Mouse (Mus musculus) B cell, adult 2 months (primary cell): ENCODE data around the gene Defb41.
"Not testable (repeated sequence)": the region's sequence is repeated elsewhere in the genome, so short reads cannot be mapped to it uniquely, and the experiment has no call there.

ENCODE experiments used
- DNase-seq, 2 experiments: peaks; one replicate each; pipeline ENCODE4 v3.0.0; 2022

Defb41 gene

DNA sequence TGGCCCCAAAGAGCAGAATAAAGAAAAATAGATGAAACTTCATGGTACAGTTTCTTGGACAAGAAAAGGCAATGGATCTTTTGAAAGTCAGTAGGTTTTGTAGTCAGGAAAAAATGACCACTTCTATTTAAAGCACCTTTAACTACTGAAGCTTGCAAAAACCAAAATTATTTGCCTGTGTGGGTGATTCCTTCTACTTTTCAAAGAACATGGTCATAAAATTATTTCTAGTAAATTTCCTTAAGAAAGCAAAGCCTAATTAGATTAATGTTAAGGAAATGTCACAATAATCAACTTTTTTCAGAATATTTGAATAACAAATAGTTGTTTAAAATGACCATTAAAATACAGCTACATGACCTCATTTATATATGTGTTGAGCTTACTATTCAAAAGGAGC is at the start of gene Defb41:
Gene Defb41 (minus strand): TSS at position 101 of the 400 bp plus-strand sequence.
- DNase-seq: no peak

DNA sequence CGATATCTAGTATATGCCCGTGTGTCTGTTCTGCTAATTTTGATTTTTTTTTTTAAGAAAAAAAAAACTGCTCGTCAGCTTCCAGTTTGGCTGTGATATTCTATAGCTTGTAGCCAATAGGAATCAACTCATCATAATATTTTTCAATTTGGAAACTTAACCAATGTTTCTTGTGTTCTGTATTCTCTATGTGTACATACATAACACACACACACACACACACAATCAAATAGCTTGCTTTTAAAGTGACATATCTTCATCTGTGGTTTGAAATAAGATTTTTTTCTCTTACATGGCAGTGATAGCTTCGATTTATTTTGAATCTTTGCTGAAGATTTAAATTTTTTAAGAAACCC is 43.5 kb upstream of the Defb41 start:
- no peak for DNase-seq

DNA sequence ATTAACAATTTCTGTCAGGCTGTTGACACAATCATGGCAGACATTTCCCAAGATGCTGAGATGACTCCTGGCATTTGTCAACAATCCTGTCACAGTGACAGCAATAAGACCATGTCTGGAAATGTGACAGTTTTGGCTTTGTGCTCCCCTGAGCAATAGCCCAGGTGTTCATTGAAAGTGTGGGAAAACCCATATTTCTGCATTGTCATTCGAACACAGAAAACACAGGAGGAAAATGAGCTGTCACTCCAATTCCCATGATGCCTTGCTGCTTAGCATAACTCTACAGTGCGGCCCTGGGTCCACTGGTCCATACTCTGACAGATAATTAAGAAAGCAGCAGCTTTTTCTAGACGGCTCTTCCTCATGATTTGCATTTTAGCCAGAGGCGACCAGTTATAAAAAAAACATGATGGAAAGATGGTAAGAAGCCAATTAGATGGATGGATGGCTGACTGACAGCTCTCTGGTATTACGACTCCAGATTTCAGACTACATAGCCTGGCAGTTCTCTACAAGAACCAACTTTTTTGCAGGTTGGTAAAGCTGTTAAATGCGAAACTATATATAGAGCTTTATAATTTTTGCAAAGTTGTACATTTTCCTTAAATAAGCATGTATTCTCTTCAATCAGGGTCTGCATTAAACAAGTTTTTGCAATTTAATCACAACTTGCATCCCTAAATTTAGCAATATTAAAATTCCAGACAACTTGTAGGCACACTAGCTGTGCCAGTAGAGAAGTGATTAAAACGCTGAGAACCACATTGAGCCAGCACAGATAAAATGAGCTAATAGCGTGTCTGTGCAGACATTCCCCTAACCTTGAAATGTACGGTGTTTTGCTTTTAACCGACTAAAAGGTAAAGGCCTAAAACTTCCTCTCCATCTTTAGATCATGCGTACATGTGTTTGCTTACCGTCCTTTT is 42.9 kb upstream of the Defb41 start:
- no peak for DNase-seq

DNA sequence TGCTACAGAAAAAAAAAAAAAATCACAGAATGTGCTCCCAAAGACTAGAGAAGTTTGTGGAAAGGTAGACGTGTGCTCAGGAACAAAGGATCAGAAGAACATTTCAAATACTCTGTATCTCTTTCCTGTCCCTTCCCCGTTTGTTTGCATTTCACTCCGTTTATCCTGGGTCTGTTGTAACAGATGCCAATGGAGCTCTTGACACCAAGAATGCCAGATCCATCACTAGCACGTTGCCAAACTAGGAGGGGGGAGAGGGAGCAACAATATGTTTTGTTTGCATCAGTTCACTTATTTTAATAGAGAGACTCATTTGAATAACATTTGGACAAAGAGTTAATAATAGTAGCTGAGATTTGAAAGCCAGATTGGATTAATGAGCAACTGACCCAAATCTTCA is 27.6 kb upstream of the Defb41 start:
- no peak for DNase-seq

DNA sequence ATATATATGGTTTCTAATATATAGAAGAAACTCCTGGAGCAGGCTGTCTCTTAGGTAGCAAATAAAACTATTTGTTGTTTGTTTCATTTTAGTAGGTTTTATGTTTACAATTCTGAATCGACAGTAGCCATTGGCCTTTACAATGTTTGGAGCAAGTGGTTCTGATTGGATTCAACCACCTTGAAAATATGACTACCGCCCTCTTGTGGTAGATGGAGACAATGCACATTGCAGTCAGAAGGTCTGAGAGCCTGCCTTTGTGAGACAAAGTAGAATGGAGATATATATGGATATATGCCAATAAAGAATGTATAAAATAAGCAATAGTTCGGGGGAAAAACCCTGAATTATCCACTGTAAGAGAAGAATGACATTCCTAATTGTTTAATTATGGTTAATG is 23.9 kb upstream of the Defb41 start:
- DNase-seq: no peak

DNA sequence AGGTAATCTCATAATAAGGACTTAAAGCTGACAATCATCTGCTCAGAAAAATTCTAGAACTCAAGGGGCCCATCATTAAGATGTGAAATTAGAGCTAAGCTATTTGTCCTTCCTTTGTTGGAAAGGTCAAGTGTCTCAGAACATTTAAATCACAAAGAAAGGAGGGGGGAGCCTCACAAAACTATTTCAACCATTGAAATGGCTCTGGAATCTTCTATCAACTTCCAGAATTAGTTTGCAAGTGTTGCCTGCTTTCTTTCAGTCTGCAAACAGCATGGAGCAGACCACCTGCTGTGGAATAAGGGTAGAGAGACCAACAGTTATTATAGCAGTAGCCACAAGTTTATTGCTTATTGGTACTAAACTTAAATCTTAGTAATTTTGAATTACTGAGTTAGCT is 22.4 kb upstream of the Defb41 start:
- DNase-seq: no peak

DNA sequence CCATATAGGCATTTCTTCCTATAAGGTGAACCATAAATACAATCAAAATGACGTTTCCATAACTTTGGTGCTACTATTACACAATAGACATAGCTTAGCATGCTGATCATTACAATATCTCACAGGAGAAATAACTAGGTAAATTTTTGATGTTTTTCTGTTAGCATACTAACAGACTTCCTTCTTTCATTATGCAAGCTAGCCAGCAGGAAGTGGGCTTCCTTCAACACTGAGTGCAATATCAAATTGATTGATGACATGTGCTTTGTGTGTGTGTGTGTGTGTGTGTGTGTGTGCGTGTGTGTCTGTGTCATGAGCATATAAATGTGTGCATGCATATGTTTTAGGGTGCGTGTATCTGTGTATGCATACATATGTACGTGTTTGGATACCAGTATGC is 6.2 kb upstream of the Defb41 start:
- DNase-seq: no peak

DNA sequence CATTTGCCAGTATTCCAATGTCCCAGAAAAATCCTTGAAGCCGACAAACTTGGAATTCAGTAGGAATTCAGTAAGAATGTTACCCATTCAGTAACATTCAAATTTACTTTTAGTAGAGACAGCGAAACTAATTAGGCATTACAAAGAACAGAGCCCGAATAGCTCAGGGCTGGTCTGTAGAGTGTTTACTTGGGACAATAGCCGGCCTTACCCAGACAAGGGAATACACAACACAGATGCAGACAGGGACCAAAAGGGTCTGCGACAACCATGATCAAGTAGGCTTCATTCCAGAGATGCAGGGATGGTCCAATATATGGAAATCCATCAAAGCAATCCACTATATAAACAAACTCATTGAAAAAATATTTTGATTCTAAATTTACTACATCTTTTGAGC is 3.9 kb upstream of the Defb41 start:
- no peak for DNase-seq

DNA sequence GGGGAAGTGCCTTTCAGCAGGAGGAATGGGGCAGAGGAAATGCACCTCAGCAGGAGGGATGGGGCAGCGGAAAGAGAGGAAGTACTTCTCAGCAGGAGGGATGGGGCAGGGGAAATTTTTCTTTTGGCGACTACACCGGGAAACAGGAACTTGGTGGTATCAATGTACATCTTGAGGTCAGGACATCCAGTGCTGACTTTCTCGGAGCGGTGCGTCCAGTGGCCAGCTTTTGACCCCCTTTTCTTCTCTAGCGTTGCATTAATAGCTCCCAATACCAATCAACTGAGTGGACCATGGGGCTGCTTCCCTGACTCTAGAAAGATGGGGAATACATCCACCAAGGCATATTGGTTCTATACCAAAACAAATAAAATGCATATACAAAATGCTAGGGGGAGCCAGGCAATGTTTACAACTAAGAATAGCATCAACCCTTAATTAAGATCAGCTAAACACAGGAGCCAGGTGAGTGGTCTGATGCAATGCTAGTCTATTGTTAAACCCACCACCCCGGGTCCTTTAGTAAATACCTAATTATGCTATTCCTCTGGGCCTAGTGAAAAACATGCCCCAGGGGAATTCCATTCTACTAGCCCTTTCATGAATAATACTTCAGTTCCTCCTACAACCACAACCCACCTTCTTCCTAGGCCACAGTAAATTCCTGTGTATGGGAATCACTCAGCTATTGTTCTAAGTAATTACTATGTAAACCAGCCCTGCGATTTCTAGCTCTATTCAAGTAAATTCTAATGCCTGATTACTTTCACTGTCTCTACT is 18.9 kb downstream of the Defb41 start:
- not testable (repeated sequence) for DNase-seq

DNA sequence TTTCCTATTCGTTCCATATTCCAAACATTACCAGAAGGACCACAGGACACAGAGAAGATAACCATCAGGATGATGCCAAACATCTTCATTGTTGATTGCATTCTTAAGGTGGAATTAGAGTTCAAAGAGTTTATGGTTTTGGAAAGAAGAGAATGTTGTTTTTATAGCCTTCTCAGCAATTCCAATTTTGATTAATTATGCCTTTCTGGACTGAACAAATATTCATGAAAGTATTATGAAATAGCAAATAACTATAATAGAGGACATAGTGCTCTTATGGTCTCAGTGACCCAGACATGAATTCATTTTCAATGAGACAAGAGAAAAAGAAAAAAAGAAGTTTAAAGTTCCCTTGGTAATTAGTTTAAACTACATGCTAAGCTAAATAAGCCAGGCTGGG is 27.6 kb downstream of the Defb41 start, which contains the start of gene Defb18:
Gene Defb18 (minus strand): TSS at position 101 of the 400 bp plus-strand sequence.
- DNase-seq: no peak

DNA sequence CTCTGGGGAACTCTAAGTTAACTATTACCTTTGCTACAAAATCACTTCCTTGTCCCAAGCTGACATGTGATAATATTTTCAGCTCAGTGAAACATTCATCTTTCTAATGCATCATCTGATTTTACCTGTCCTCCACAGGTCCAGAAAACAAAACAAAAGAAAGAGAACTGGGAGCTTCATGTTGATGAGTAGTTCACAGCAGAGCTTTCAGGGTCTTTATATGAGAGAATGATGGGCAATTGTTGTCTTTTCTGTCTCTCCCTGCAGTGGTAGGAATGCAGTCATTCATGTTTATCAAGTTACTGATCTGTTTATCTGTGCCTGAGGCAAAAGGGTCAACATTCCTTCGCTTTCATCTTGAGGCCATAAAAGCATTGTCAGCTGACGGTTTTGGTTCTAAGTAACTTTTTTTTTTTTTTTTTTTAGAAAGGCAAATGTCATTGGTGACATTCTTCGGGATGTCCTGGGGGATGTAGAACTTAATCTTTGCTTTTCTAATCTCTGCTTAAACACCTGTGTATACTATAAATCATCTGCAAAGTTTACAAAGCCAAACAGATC is 41.5 kb downstream of the Defb41 start:
- no peak for DNase-seq
